Mouse (Mus musculus) heart, embryonic 14.5 days (tissue): ENCODE results near the gene Ptpn5. TPM values are rescaled to one million over a fixed set of nuclear protein-coding genes. Genes with fewer than 3 reads are reported as not detected.

Source experiments
- ATAC-seq: fragments of 200-750 bp; cut with Nextera tagmentation; 2 replicates; pipeline ENCODE4 v1.8.0; 2017; ENCODE audit warnings: low read depth, moderate TSS enrichment; ENCODE audit not compliant: insufficient number of reproducible peaks, insufficient read depth, low FRiP score
- H3K27ac ChIP-seq, 2 experiments: fragments of 200-500 bp in 1 of 2; fragments of 300-500 bp in 1 of 2; sonication (generic) in 1 of 2; replicated peaks in 1 of 2; 2 replicates each; pipeline ENCODE4 v1.5.1; 2012 to 2014; ENCODE audit warnings: low read depth in 2 of 2, low read length in 2 of 2, control low read depth in 1 of 2, mild to moderate bottlenecking in 1 of 2, mixed read lengths in 1 of 2; ENCODE audit not compliant: control insufficient read depth in 1 of 2, insufficient read depth in 1 of 2
- H3K27me3 ChIP-seq: fragments of 300-500 bp; sonication (generic); 2 replicates; pipeline ENCODE4 v1.6.1; 2014; ENCODE audit warnings: mild to moderate bottlenecking, low read length, control low read depth; ENCODE audit not compliant: control insufficient read depth, insufficient read depth
- H3K36me3 ChIP-seq: fragments of 300-500 bp; sonication (generic); 2 replicates; pipeline ENCODE4 v1.6.1; 2014; ENCODE audit warnings: mild to moderate bottlenecking, control low read depth, low read length, mixed read lengths; ENCODE audit not compliant: control insufficient read depth, insufficient read depth
- H3K4me1 ChIP-seq, 2 experiments: fragments of 200-500 bp in 1 of 2; fragments of 300-500 bp in 1 of 2; sonication (generic) in 1 of 2; 2 replicates each; pipeline ENCODE4 v1.6.1; 2012 to 2014; ENCODE audit warnings: low read length in 2 of 2, control low read depth in 1 of 2, mixed read lengths in 1 of 2; ENCODE audit not compliant: control insufficient read depth in 2 of 2, insufficient read depth in 2 of 2
- H3K4me2 ChIP-seq: fragments of 300-500 bp; sonication (generic); 2 replicates; pipeline ENCODE4 v1.6.1; 2014; ENCODE audit warnings: mild to moderate bottlenecking, low read length
- H3K4me3 ChIP-seq, 2 experiments: fragments of 200-500 bp in 1 of 2; fragments of 300-500 bp in 1 of 2; sonication (generic) in 1 of 2; 2 replicates each; pipeline ENCODE4 v1.5.1; 2012 to 2014; ENCODE audit warnings: low read length in 2 of 2, mild to moderate bottlenecking in 2 of 2, control low read depth in 1 of 2, low read depth in 1 of 2, moderate library complexity in 1 of 2; ENCODE audit not compliant: control insufficient read depth in 1 of 2, insufficient read depth in 1 of 2
- H3K9ac ChIP-seq: fragments of 300-500 bp; sonication (generic); 2 replicates; pipeline ENCODE4 v1.6.1; 2014; ENCODE audit warnings: mild to moderate bottlenecking, low read length
- H3K9me3 ChIP-seq: fragments of 300-500 bp; sonication (generic); 2 replicates; pipeline ENCODE4 v1.6.1; 2016; ENCODE audit warnings: low read length, control low read depth; ENCODE audit not compliant: control insufficient read depth
- WGBS: fragments of 180-500 bp; shearing (Covaris S2); extraction: QIAGEN DNeasy Blood & Tissue Kit; methylation state at CpG from one replicate; pipeline ENCODE4 v1.1.7; 2014; 5-methylcytosine and 5-hydroxymethylcytosine counted together
- microRNA-seq: library from miRNA; unstranded; fragments of <30 nt; microRNA quantifications from one replicate; pipeline ENCODE4, GENCODE M21; 2016
- polyA plus RNA-seq: library from polyadenylated mRNA; unstranded; fragments of >200 nt; fragmentation: Nextera tagmentation; extraction: Ambion mirVana; gene quantifications from 2 replicates; pipeline ENCODE4 v1.2.1, GENCODE M21; 2014

Ptpn5 gene
- polyA plus RNA-seq, 1 experiment from 2014 or later: 0.09 TPM

GRCm38 (mm10) chr7:47030517-47031193, 102.8 kb downstream of the Ptpn5 start:
- Histone ChIP-seq H3K9me3 (no peaks in the 10 kb centered on the region), H3K4me1 (peaks cover 0 to 2% of the 10 kb centered on the region in 2 experiments; a peak in 1 of 4 replicates), H3K27ac (no peak overlapping the region), H3K27me3 (no peaks in the 10 kb centered on the region), H3K4me3 (no peak overlapping the region), H3K36me3 (no peaks in the 10 kb centered on the region), H3K4me2 (no peak overlapping the region), H3K9ac (no peak overlapping the region)
- ATAC-seq: no peak
- WGBS: 80% methylated on average over 9 of the region's 9 CpGs

Small RNAs within 50 kb of the gene (microRNA-seq; reads per million reads assigned to microRNA genes)
- gene Mir7056: not detected

Other genes with a start within 250 kb of the Ptpn5 start
- gene Tsg101, start 213.7 kb downstream of the Ptpn5 start, polyA plus RNA-seq: 179 and 201 TPM in 2 replicates
- gene Uevld, start 175.2 kb downstream of the Ptpn5 start, polyA plus RNA-seq: 9.8 TPM in 2 replicates
- gene Gm9999, start 150.1 kb downstream of the Ptpn5 start, polyA plus RNA-seq: not detected in 2 replicates
- 13.0 and 14.0 TPM in 2 replicates for gene Spty2d1, start 125.3 kb downstream of the Ptpn5 start, polyA plus RNA-seq
- 18.0 and 18.7 TPM in 2 replicates for gene Tmem86a, start 83.1 kb downstream of the Ptpn5 start, polyA plus RNA-seq
- not detected in 2 replicates for gene Mrgpra6, start 71.2 kb upstream of the Ptpn5 start, polyA plus RNA-seq
- not detected in 2 replicates for gene Mrgpra9, start 119.2 kb upstream of the Ptpn5 start, polyA plus RNA-seq
- not detected in 2 replicates for gene Mrgpra1, start 220.6 kb upstream of the Ptpn5 start, polyA plus RNA-seq